In the genomic region with DNA sequence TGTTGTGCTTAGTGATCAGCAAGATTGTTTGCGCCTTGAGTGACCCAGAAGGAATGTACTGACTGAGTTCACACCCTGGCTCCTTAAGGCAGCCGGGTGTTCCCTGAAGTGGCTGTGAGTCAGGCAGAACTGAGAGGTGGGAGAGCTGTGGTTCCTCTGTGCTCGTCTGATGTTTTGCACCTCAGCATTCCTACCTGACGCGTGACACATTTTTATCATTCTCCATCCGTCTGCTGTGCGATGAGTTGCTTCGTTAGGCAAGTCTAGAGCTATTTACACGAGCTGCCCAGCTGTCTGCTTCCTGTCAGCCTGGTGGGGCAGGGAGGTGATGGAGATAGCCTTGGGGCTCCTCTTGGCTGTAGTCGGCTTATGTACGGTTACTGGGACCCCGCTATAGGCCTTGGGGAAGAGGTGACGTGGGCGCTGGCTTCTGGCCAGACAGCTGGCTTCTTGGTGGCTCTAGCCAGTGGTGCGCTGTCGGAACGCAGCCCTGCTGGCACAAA, we compare ENCODE assay signal across 9 mouse cellular contexts. TPM values are rescaled to one million over a fixed set of nuclear protein-coding genes. Genes with fewer than 3 reads are reported as not detected.
DNase-seq lines count a peak whose midpoint lies in the region; ATAC-seq and TF ChIP-seq lines count a peak whose summit lies in the region.
"Had no signal": no experiment of that assay in that cellular context is flagged by ENCODE, and none has a peak within 500 bp of the region (broad histone marks: within the 10 kb centered on the region; RNA-seq: fewer than 3 reads in every experiment).

No protein-coding gene starts in this region.

- peaks cover 73% of the 10 kb centered on the region for H3K4me1 ChIP-seq in E14TG2a.4 (replicated peaks; ENCODE audit: low read depth, low read length)
- 0 out of 2 replicates have a peak, but pooled peaks cover 7% of the 10 kb centered on the region for H3K4me1 ChIP-seq in forebrain, embryonic 11.5 days (replicated peaks; ENCODE audit: control insufficient read depth, insufficient read depth, low read length)
- H3K4me1 ChIP-seq in limb, embryonic 14.5 days (ENCODE audit: control insufficient read depth, insufficient read depth, low read length), result peaks cover 47% of the 10 kb centered on the region

- TF ChIP-seq CTCF in E14TG2a.4 (conservative IDR thresholded peaks at IDR 0.05; ENCODE audit: low read length), result no peak

- no peaks in the 10 kb centered on the region for H3K9me3 ChIP-seq in E14TG2a.4 (ENCODE audit: low read length)
- H3K9me3 ChIP-seq in forebrain, embryonic 11.5 days (ENCODE audit: control insufficient read depth, low read length), result no peaks in the 10 kb centered on the region
- H3K9me3 ChIP-seq in limb, embryonic 14.5 days (ENCODE audit: control insufficient read depth, low read length), result no peaks in the 10 kb centered on the region
- H3K9me3 ChIP-seq: megakaryocyte, embryonic 14.5 days had no signal

- no peak overlapping the region for H3K4me2 ChIP-seq in forebrain, embryonic 11.5 days (ENCODE audit: low read depth, low read length, severe bottlenecking)
- H3K4me2 ChIP-seq in limb, embryonic 14.5 days (replicated peaks; ENCODE audit: low read depth, low read length, severe bottlenecking), result no peak overlapping the region

- peak; percentile 76 for DNase-seq in 3134 (ENCODE audit: extremely low read depth, insufficient read length, low spot score)
- DNase-seq in forebrain, embryonic 11.5 days (ENCODE audit: low spot score), result peak; percentile 53
- peak; percentile 71 to 75 for DNase-seq in heart, postnatal 36 days
- DNase-seq in limb, embryonic 14.5 days (ENCODE audit: low spot score), result peak; percentile 84
- DNase-seq in right cerebral cortex, postnatal 25 days, result peak; percentile 40
- DNase-seq in thymus, postnatal 36 days, result no peak

- H3K9ac ChIP-seq in forebrain, embryonic 11.5 days (ENCODE audit: low read length), result no peak overlapping the region
- 0 out of 2 replicates have a peak overlapping the region, but pooled peaks have one; percentile 32 for H3K9ac ChIP-seq in limb, embryonic 14.5 days (ENCODE audit: low read depth, low read length, severe bottlenecking)

- WGBS in forebrain, embryonic 11.5 days, result 74% methylated on average over 17 of the region's 17 CpGs
- 33% methylated on average over 17 of the region's 17 CpGs for WGBS in limb, embryonic 14.5 days

- peak overlapping the region; percentile 61 for H3K4me3 ChIP-seq in E14TG2a.4 (replicated peaks; ENCODE audit: low read length)
- no peak overlapping the region for H3K4me3 ChIP-seq in forebrain, embryonic 11.5 days (ENCODE audit: low read depth, low read length)
- no peak overlapping the region for H3K4me3 ChIP-seq in limb, embryonic 14.5 days (replicated peaks; ENCODE audit: low read length)
- H3K4me3 ChIP-seq: megakaryocyte, embryonic 14.5 days had no signal

- no peak for ATAC-seq in forebrain, embryonic 11.5 days (replicated peaks; ENCODE audit: low FRiP score)
- ATAC-seq in limb, embryonic 14.5 days (ENCODE audit: low FRiP score, low read depth), result peak; percentile 72

- intact Hi-C loops in heart, postnatal 36 days (cut with DNase I), result no loop called here

- no peak for TF ChIP-seq POLR2A in limb, embryonic 14.5 days (IDR thresholded peaks at IDR 0.05; ENCODE audit: borderline replicate concordance, extremely low read depth, insufficient read depth, insufficient read length)

- no peak overlapping the region for H3K27ac ChIP-seq in forebrain, embryonic 11.5 days (ENCODE audit: low read depth, low read length)
- 0 out of 2 replicates have a peak overlapping the region, but pooled peaks have one; percentile 49 for H3K27ac ChIP-seq in limb, embryonic 14.5 days (replicated peaks; ENCODE audit: low read depth, low read length)

- no peaks in the 10 kb centered on the region for H3K36me3 ChIP-seq in E14TG2a.4 (ENCODE audit: insufficient read depth, low read length)
- no peaks in the 10 kb centered on the region for H3K36me3 ChIP-seq in forebrain, embryonic 11.5 days (ENCODE audit: control insufficient read depth, insufficient read depth, low read length)
- no peaks in the 10 kb centered on the region for H3K36me3 ChIP-seq in limb, embryonic 14.5 days (ENCODE audit: control insufficient read depth, insufficient read depth, low read length)

- H3K27me3 ChIP-seq in E14TG2a.4 (ENCODE audit: insufficient read depth, low read length), result peaks cover 22% of the 10 kb centered on the region
- no peaks in the 10 kb centered on the region for H3K27me3 ChIP-seq in forebrain, embryonic 11.5 days (ENCODE audit: control insufficient read depth, insufficient read depth, low read length)
- H3K27me3 ChIP-seq in limb, embryonic 14.5 days (ENCODE audit: control insufficient read depth, insufficient read depth, low read length), result no peaks in the 10 kb centered on the region

RNA-seq across cellular contexts. Expression of a gene that starts 17.1 kb away (rescaled TPM):
- polyA plus RNA-seq in forebrain, embryonic 11.5 days (2014; fragmentation: Nextera tagmentation; extraction: Ambion mirVana), result 11.6 and 12.4 TPM in 2 replicates
- 10 to 100 TPM; 45.5 to 46.0 TPM for total RNA-seq in heart, postnatal 36 days (2021)
- 16.2 and 25.4 TPM in 2 replicates for polyA plus RNA-seq in limb, embryonic 14.5 days (2012; rRNA removed)
- polyA plus RNA-seq in limb, embryonic 14.5 days (2014; fragmentation: Nextera tagmentation; extraction: Ambion mirVana), result 8.0 and 9.6 TPM in 2 replicates

RNA-seq across cellular contexts. Expression of a gene that starts 30.1 kb away (rescaled TPM):
- 0.28 and 0.31 TPM in 2 replicates for polyA plus RNA-seq in forebrain, embryonic 11.5 days (2014; fragmentation: Nextera tagmentation; extraction: Ambion mirVana)
- not detected for total RNA-seq in heart, postnatal 36 days (2021)
- 0.20 and 0.29 TPM in 2 replicates for polyA plus RNA-seq in limb, embryonic 14.5 days (2012; rRNA removed)
- 0.14 and 0.33 TPM in 2 replicates for polyA plus RNA-seq in limb, embryonic 14.5 days (2014; fragmentation: Nextera tagmentation; extraction: Ambion mirVana)
- total RNA-seq: common myeloid progenitor, adult 5-6 weeks had no signal

RNA-seq across cellular contexts. Expression of a gene that starts 42.9 kb away (rescaled TPM):
- 9.3 and 10.7 TPM in 2 replicates for polyA plus RNA-seq in forebrain, embryonic 11.5 days (2014; fragmentation: Nextera tagmentation; extraction: Ambion mirVana)
- 10 to 100 TPM; 32.8 to 33.4 TPM for total RNA-seq in heart, postnatal 36 days (2021)
- 47.4 and 63.1 TPM in 2 replicates for polyA plus RNA-seq in limb, embryonic 14.5 days (2012; rRNA removed)
- polyA plus RNA-seq in limb, embryonic 14.5 days (2014; fragmentation: Nextera tagmentation; extraction: Ambion mirVana), result 15.8 and 17.6 TPM in 2 replicates

RNA-seq across cellular contexts. Expression of a gene that starts 55.5 kb away (rescaled TPM):
- 2.6 and 4.8 TPM in 2 replicates for polyA plus RNA-seq in forebrain, embryonic 11.5 days (2014; fragmentation: Nextera tagmentation; extraction: Ambion mirVana)
- 1 to 10 TPM in 1 of 2 experiments, under 1 TPM in 1; 0.89 to 1.6 TPM for total RNA-seq in heart, postnatal 36 days (2021)
- polyA plus RNA-seq in limb, embryonic 14.5 days (2012; rRNA removed), result 1.3 TPM in 2 replicates
- 4.4 and 7.5 TPM in 2 replicates for polyA plus RNA-seq in limb, embryonic 14.5 days (2014; fragmentation: Nextera tagmentation; extraction: Ambion mirVana)

Comparison
In these comparisons a context has a peak if more than half of its experiments do, and no peak if none do; other contexts are left out.
1. DNase-seq: peak in 3134 (single experiment), forebrain, embryonic 11.5 days (single experiment), heart, postnatal 36 days (2 of 2), limb, embryonic 14.5 days (single experiment) and right cerebral cortex, postnatal 25 days (single experiment); none in thymus, postnatal 36 days (0 of 2).